Mouse (Mus musculus) myocyte (in vitro differentiated cells): ENCODE results near the gene Tpsab1. TPM values are rescaled to one million over a fixed set of nuclear protein-coding genes. Genes with fewer than 3 reads are reported as not detected.

ENCODE experiments used
- H3K27me3 ChIP-seq: one replicate; pipeline ENCODE4 v1.6.1; 2011; ENCODE audit not compliant: control insufficient read depth, insufficient read depth, insufficient read length
- H3K36me3 ChIP-seq: one replicate; pipeline ENCODE4 v1.6.1; 2011; ENCODE audit not compliant: control insufficient read depth, insufficient read depth
- H3K4me2 ChIP-seq: one replicate; pipeline ENCODE4 v1.6.1; 2011; ENCODE audit warnings: low read depth, control low read depth
- H3K4me3 ChIP-seq: one replicate; pipeline ENCODE4 v1.5.1; 2011; ENCODE audit warnings: mild to moderate bottlenecking, control low read depth, moderate library complexity
- H3K79me2 ChIP-seq: one replicate; pipeline ENCODE4 v1.6.1; 2011; ENCODE audit not compliant: control insufficient read depth, insufficient read depth
- H3ac ChIP-seq: one replicate; pipeline ENCODE4 v1.6.1; 2011; ENCODE audit not compliant: control insufficient read depth, insufficient read length
- CEBPB ChIP-seq: IDR thresholded peaks from 2 replicates; pipeline ENCODE4 v1.6.1; 2011; ENCODE audit warnings: mild to moderate bottlenecking, moderate library complexity; ENCODE audit not compliant: poor library complexity, insufficient read depth, severe bottlenecking
- E2F4 ChIP-seq: IDR thresholded peaks from one replicate; pipeline ENCODE4 v1.6.1; 2011; ENCODE audit warnings: mild to moderate bottlenecking, control low read depth, moderate library complexity; ENCODE audit not compliant: insufficient read depth
- MAX ChIP-seq: IDR thresholded peaks from one replicate; pipeline ENCODE4 v1.6.1; 2011; ENCODE audit warnings: low read depth, mild to moderate bottlenecking, control low read depth
- MYOD1 ChIP-seq, 3 experiments: IDR thresholded peaks; one replicate each; pipeline ENCODE4 v1.6.1; 2011; ENCODE audit warnings: control low read depth in 2 of 3, low read depth in 2 of 3, mild to moderate bottlenecking in 2 of 3, moderate library complexity in 1 of 3; ENCODE audit not compliant: insufficient read length in 2 of 3, control insufficient read depth in 1 of 3
- MYOG ChIP-seq, 3 experiments: IDR thresholded peaks; one replicate each; pipeline ENCODE4 v1.6.1; 2011; ENCODE audit warnings: control low read depth in 2 of 3, low read depth in 2 of 3, mild to moderate bottlenecking in 2 of 3; ENCODE audit not compliant: insufficient read length in 2 of 3, control insufficient read depth in 1 of 3, insufficient read depth in 1 of 3
- POLR2A ChIP-seq: IDR thresholded peaks from one replicate; pipeline ENCODE4 v1.6.1; 2011; ENCODE audit warnings: low read depth, mild to moderate bottlenecking, control low read depth, moderate library complexity; ENCODE audit not compliant: insufficient read length
- POLR2AphosphoS2 ChIP-seq: IDR thresholded peaks from one replicate; pipeline ENCODE4 v1.6.1; 2011; ENCODE audit warnings: low read depth, control low read depth; ENCODE audit not compliant: insufficient read length
- REST ChIP-seq: IDR thresholded peaks from one replicate; pipeline ENCODE4 v1.6.1; 2011; ENCODE audit warnings: mild to moderate bottlenecking, control low read depth, moderate library complexity; ENCODE audit not compliant: insufficient read depth, insufficient read length
- SRF ChIP-seq: IDR thresholded peaks from one replicate; pipeline ENCODE4 v1.6.1; 2011; ENCODE audit warnings: low read depth; ENCODE audit not compliant: control insufficient read depth, insufficient read length
- TCF12 ChIP-seq: IDR thresholded peaks from one replicate; pipeline ENCODE4 v1.6.1; 2011; ENCODE audit warnings: mild to moderate bottlenecking, control low read depth; ENCODE audit not compliant: poor library complexity, insufficient read depth, severe bottlenecking
- TCF3 ChIP-seq: IDR thresholded peaks from one replicate; pipeline ENCODE4 v1.6.1; 2011; ENCODE audit warnings: low read depth, control low read depth; ENCODE audit not compliant: insufficient read length
- USF1 ChIP-seq: IDR thresholded peaks from one replicate; pipeline ENCODE4 v1.6.1; 2011; ENCODE audit warnings: low read depth, mild to moderate bottlenecking, control low read depth, moderate library complexity
- polyA plus RNA-seq: library from polyadenylated mRNA; unstranded; fragments of >200 nt; fragmentation: generic; extraction: Trizol; gene quantifications from one replicate; pipeline ENCODE4 v1.2.1, GENCODE M21; 2012; ENCODE audit warnings: missing spikeins

The Tpsab1 gene
- polyA plus RNA-seq, 1 experiment, result 0.47 TPM

DNA sequence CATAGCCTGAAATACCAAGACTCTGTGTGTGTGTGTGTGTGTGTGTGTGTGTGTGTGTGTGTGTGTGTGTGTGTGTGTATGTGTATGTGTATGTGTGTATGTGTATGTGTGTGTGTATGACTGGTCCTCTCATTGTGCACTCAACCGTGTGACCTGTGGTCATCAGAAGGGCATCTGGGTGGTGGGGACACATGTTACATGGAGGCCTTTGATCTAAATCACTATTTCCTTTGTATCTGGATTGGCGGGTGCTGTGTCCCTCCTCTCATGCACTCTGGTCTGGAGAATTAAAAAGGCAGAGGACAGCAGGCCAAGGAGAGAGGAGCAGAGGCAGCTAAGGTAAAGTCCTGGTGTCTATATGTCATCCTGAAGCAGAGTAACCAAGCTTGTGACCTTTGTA lies 20.6 kb upstream of the Tpsab1 start, which contains the start of gene Tpsb2:
Gene Tpsb2, plus strand, starts transcription at position 301 of the 400 bp plus-strand sequence.
- Histone ChIP-seq H3ac (no peak within 1 kb of the TSS), H3K4me2 (no peak within 1 kb of the TSS)
- TF ChIP-seq USF1 (no peak), MYOG (IDR thresholded peaks at IDR 0.05; ENCODE audit: control insufficient read depth in 1 of 3, insufficient read depth in 1 of 3, insufficient read length in 2 of 3, low read depth in 2 of 3) (no peak), REST (no peak), E2F4 (no peak), SRF (no peak), TCF3 (no peak), MYOD1 (IDR thresholded peaks at IDR 0.05; ENCODE audit: control insufficient read depth in 1 of 3, insufficient read length in 2 of 3, low read depth in 2 of 3) (no peak), TCF12 (no peak), POLR2AphosphoS2 (no peak), POLR2A (no peak), MAX (no peak), CEBPB (no peak)

DNA sequence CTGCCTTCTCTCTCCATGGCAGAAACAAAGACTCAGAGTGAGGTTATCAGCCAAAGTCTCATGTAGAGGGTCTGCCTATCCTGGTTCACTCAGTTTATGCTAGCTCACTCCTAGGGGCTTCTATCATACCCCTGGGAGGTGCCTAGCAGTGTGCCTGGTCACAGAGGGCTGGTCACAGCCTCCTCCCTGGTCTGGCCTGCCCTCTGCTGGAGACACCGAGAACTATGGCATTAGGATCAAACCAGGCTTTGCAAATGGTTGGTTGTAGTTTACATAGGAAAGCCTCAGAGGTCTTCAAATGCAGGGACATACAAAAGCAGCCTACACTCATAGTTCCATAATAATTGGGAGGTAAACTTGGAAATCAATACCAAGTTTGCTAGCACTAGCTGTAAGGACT lies 18.4 kb upstream of the Tpsab1 start:
- H3K79me2 ChIP-seq, result no peaks in the 10 kb centered on the region
- peaks cover 18% of the 10 kb centered on the region for H3K27me3 ChIP-seq
- H3K4me3 ChIP-seq, result no peak overlapping the region
- H3K36me3 ChIP-seq, result no peaks in the 10 kb centered on the region
- TF ChIP-seq POLR2A, result no peak
- no peak for TF ChIP-seq MYOD1 (IDR thresholded peaks at IDR 0.05; ENCODE audit: control insufficient read depth in 1 of 3, insufficient read length in 2 of 3, low read depth in 2 of 3)
- TF ChIP-seq USF1, result no peak
- no peak for TF ChIP-seq MAX
- TF ChIP-seq CEBPB, result no peak
- no peak for TF ChIP-seq SRF
- TF ChIP-seq TCF12, result no peak
- no peak for TF ChIP-seq TCF3
- TF ChIP-seq E2F4, result no peak
- no peak for TF ChIP-seq REST
- no peak for TF ChIP-seq POLR2AphosphoS2
- no peak for TF ChIP-seq MYOG (IDR thresholded peaks at IDR 0.05; ENCODE audit: control insufficient read depth in 1 of 3, insufficient read depth in 1 of 3, insufficient read length in 2 of 3, low read depth in 2 of 3)
- no peak overlapping the region for H3K4me2 ChIP-seq
- H3ac ChIP-seq, result no peak overlapping the region

More for the DNA sequence above, 20.6 kb upstream of the Tpsab1 start, which contains the start of gene Tpsb2:
- Histone ChIP-seq H3K4me3 (no peak within 1 kb of the TSS), H3K27me3 (peaks cover 18% of the 10 kb centered on the region), H3K36me3 (no peaks in the 10 kb centered on the region), H3K79me2 (no peaks in the 10 kb centered on the region)

DNA sequence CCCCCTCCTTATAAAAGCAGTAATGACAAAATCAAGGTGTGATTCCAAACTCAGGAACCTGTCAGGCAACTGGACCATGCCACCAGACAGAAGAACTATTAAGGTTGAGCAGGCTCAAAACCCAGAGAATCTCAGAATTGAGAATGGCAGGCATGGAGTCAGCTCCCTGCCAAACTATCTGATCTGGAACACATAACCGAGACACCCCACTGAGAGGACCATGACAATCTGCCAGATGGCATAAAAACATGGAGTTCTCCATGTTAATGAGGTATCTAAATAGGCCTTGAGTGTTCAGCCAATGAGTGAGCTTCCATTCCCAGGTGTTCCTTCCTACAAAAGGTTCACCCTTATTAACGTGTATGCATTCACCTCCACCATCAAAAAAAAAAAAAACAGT lies 15.9 kb upstream of the Tpsab1 start:
- Histone ChIP-seq H3K36me3 (no peaks in the 10 kb centered on the region), H3K27me3 (peaks cover 9% of the 10 kb centered on the region), H3K4me2 (no peak overlapping the region), H3K4me3 (no peak overlapping the region), H3K79me2 (no peaks in the 10 kb centered on the region), H3ac (no peak overlapping the region)
- TF ChIP-seq CEBPB (no peak), MYOG (IDR thresholded peaks at IDR 0.05; ENCODE audit: control insufficient read depth in 1 of 3, insufficient read depth in 1 of 3, insufficient read length in 2 of 3, low read depth in 2 of 3) (no peak), POLR2AphosphoS2 (no peak), TCF12 (no peak), MAX (no peak), MYOD1 (IDR thresholded peaks at IDR 0.05; ENCODE audit: control insufficient read depth in 1 of 3, insufficient read length in 2 of 3, low read depth in 2 of 3) (no peak), SRF (no peak), USF1 (no peak), REST (no peak), E2F4 (no peak), TCF3 (no peak), POLR2A (no peak)

DNA sequence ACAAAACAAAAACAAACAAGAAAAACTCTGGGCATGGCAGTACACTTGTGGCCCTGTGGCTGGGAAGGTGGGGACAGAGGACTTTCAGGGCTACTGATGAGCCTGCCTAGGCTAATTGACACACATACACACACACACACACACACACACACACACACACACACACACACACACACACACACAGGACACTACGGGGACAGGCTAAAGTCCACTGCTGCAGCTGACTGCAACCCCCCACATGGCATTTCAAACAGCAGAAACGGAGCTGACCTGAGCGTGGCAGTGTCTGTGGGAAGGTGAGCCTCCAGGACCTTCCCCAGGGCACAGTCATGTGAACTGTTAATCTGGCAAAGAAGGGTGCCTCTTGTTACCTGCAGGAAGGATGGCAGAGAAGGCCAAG lies 3.9 kb downstream of the Tpsab1 start:
- H3K4me2 ChIP-seq, result no peak overlapping the region
- H3K36me3 ChIP-seq, result no peaks in the 10 kb centered on the region
- no peak overlapping the region for H3ac ChIP-seq
- no peaks in the 10 kb centered on the region for H3K79me2 ChIP-seq
- no peak overlapping the region for H3K4me3 ChIP-seq
- H3K27me3 ChIP-seq, result peaks cover 9% of the 10 kb centered on the region
- TF ChIP-seq MAX (no peak), CEBPB (no peak)

DNA sequence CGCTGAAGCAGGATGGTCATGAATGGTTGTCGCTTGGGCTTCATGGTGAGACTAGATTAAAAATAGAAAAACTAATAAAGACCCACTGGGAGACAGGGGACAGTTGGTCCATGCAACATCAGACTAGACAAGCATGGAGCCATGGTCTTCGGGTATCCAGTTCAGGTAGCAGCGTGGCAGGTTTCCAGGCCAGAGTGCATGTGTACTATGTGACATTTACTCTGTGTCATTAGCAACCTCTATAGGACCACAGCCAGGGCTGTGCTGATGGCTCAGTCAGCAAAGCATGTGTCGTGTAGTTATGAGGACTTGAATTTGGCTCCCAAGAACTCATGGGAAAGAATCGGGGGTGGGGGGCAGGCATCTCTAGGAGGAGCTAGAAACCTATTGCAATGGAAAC lies 5.4 kb downstream of the Tpsab1 start:
- Histone ChIP-seq H3K36me3 (no peaks in the 10 kb centered on the region), H3ac (no peak overlapping the region), H3K27me3 (peaks cover 9% of the 10 kb centered on the region), H3K79me2 (no peaks in the 10 kb centered on the region), H3K4me2 (no peak overlapping the region), H3K4me3 (no peak overlapping the region)
- TF ChIP-seq MAX, result no peak
- no peak for TF ChIP-seq CEBPB
- TF ChIP-seq E2F4, result no peak
- no peak for TF ChIP-seq POLR2AphosphoS2
- no peak for TF ChIP-seq TCF12
- no peak for TF ChIP-seq POLR2A
- TF ChIP-seq REST, result no peak
- TF ChIP-seq MYOD1 (IDR thresholded peaks at IDR 0.05; ENCODE audit: control insufficient read depth in 1 of 3, insufficient read length in 2 of 3, low read depth in 2 of 3), result no peak
- TF ChIP-seq SRF, result no peak
